Mouse (Mus musculus) layer of hippocampus, adult 2 months (tissue): Measurements from ENCODE around the gene Dnaic2. TPM values are rescaled to one million over a fixed set of nuclear protein-coding genes. Genes with fewer than 3 reads are reported as not detected.
A peak's percentile ranks its signal among the peaks of the same experiment; 100 is the strongest.

ENCODE experiments used
- DNase-seq, 2 experiments: peaks; one replicate each; pipeline ENCODE4 v3.0.0; 2022; ENCODE audit warnings: low spot score in 2 of 2
- H3K27ac ChIP-seq: fragments of 200-600 bp; 2 replicates; pipeline ENCODE4 v1.8.1; 2022
- H3K4me3 ChIP-seq: fragments of 200-600 bp; 2 replicates; pipeline ENCODE4 v1.8.1; 2022; ENCODE audit warnings: mild to moderate bottlenecking
- CTCF ChIP-seq: fragments of 200-600 bp; conservative IDR thresholded peaks from 2 replicates; pipeline ENCODE4 v1.8.1; 2022; ENCODE audit warnings: antibody characterized with exemption, mild to moderate bottlenecking, moderate library complexity
- long read RNA-seq, 2 experiments: library from polyadenylated mRNA; stranded (forward); transcript quantifications; one replicate each; pipeline ENCODE4 v2.0.0; 2021; ENCODE audit warnings: borderline mapping rate in 2 of 2
- total RNA-seq, 2 experiments: library from RNA; stranded (reverse); gene quantifications; 2 replicates each; pipeline ENCODE4 v1.2.3; 2021

The Dnaic2 gene
- total RNA-seq = 1 to 10 TPM; 1.4 to 1.5 TPM
- long read RNA-seq, experiment 1, partial matches to known transcripts = 1 of 2 reads
- long read RNA-seq, experiment 1, other reads (novel, unspliced or antisense) = 1 of 2 reads
- long read RNA-seq, experiment 2, partial matches to known transcripts = 1 of 2 reads
- long read RNA-seq, experiment 2, other reads (novel, unspliced or antisense) = 1 of 2 reads

DNA sequence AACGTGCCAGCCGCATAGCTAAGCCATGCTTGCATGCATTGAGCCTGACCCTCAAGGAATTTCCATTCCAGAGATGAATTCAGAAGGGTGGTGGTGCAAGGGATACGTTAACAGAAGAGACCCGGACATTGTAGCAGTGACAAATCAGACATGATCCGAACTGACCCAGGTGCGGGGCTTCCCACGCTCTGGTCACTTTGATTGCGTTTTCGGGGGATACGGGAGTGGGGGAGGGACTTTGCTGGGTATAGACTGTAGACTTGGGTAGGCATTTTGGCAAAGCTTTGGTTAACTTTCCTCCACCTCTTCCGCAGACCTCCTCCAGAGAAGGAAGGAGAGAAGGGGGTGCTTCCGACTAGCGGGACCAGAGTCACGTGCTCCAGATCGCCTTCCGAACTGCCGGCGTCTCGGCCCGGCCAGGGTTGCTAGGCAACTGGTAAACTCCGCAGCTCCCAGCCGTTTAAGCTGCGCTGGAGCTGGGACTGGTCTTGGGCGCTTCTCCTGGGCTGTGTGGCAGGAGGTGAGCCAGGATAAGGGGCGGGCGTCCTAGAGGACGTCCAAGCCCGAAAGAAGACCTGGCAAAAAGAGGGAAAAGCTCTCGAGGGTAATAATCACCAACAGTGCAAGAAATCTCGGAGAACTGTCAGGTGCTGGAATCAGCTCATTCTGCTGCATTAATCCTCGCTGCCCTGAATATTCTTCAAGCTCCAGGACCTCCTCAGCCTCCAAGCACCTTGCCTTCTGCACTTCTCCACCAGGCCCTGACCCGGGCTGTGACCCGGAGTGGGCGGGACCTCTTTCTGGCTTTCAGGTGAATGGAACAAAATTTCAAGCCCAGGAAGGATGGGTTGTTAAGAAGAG is at the start of gene Dnaic2:
Gene Dnaic2 (plus strand): TSS at position 444 of the 861 bp plus-strand sequence.
- no peak for TF ChIP-seq CTCF
- peak; percentile 54 to 73 for DNase-seq
- peak within 1 kb of the TSS; percentile 54 for H3K4me3 ChIP-seq
- H3K27ac ChIP-seq = no peak within 1 kb of the TSS

- TF ChIP-seq CTCF = no peak
- no peak for DNase-seq
- H3K4me3 ChIP-seq = no peak overlapping the region
- H3K27ac ChIP-seq = peak overlapping the region; percentile 6; the same call in 1 of the 2 replicates
Measured at GRCm38 (mm10) chr11:114679582-114679981, 47.6 kb upstream of the Dnaic2 start.

- H3K4me3 ChIP-seq = no peak overlapping the region
- DNase-seq = no peak
Measured at GRCm38 (mm10) chr11:114680291-114680690, 46.9 kb upstream of the Dnaic2 start.

DNA sequence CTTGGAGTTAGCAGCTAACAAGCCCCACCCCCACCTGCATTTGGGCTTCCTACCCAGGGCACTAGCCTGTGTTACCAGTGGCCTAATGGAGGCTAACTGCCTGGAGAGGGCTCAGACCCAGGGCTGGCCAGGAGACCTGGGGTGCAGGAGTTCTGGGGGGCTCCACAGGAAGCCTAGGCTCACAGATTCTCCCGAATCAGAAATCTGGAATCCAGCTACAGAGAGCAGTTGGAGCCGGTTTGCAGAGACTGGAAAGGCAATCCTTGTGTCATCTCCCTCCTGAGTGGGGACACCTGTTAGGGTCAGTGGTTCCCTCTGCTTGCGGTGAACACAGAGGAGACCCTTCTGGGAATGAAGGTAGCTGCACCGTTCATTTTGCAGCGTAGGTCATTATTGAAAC is 46.2 kb upstream of the Dnaic2 start:
- Histone ChIP-seq H3K4me3 (no peak overlapping the region), H3K27ac (no peak overlapping the region)
- TF ChIP-seq CTCF = no peak
- DNase-seq = no peak

More at GRCm38 (mm10) chr11:114680291-114680690, 46.9 kb upstream of the Dnaic2 start:
- peak overlapping the region; percentile 6; the same call in 1 of the 2 replicates for H3K27ac ChIP-seq
- no peak for TF ChIP-seq CTCF

- no peak for TF ChIP-seq CTCF
- H3K27ac ChIP-seq = no peak overlapping the region
- no peak for DNase-seq
Measured at GRCm38 (mm10) chr11:114682321-114682900, 44.8 kb upstream of the Dnaic2 start.

GRCm38 (mm10) chr11:114683029-114683721 is 44.0 kb upstream of the Dnaic2 start:
- TF ChIP-seq CTCF = no peak
- DNase-seq = no peak
- no peak overlapping the region for H3K27ac ChIP-seq
- H3K4me3 ChIP-seq = no peak overlapping the region

More at GRCm38 (mm10) chr11:114682321-114682900, 44.8 kb upstream of the Dnaic2 start:
- no peak overlapping the region for H3K4me3 ChIP-seq

DNA sequence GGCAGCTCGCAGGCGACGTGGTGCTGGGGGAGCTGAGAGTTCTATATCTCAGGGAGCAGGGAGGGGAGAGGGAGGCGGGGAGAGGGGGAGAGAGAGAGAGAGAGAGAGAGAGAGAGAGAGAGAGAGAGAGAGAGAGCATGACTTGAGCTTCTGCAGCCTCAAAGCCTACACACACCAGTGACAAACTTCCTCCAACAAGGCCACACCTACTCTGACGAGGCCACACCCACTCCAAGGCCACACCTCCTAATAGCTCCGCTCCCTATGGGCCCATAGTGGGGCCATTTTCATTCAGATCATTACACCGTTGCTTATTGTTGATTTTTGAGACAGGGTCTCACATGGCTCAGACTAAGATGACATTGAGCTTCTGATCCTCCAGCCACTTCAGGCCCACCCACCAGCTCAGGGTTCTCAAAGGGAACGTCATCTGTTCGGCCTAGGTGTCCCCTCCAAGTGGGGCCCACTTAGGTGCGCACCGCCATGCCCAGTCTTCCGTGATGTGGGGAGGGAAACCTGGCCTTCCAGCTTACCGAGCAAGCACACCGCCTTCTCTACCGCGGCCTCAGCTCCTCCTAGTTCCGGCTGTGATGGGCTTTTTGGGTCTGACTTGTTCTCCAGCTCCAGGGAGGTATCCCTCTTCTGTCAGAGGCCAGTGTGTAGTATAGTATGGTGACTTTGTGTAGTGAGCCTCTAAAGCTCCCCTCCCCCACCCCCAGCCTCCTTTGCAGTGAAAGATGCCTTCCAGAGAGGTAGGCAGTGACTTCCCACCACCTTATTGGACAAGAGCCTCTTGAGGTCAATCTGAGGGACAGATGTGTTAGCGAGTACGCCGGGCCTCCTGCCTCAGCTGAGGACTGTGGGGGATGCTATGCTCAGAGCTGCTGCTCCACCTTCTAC is 43.2 kb upstream of the Dnaic2 start:
- Histone ChIP-seq H3K27ac (no peak overlapping the region), H3K4me3 (no peak overlapping the region)
- no peak for TF ChIP-seq CTCF
- DNase-seq = no peak

DNA sequence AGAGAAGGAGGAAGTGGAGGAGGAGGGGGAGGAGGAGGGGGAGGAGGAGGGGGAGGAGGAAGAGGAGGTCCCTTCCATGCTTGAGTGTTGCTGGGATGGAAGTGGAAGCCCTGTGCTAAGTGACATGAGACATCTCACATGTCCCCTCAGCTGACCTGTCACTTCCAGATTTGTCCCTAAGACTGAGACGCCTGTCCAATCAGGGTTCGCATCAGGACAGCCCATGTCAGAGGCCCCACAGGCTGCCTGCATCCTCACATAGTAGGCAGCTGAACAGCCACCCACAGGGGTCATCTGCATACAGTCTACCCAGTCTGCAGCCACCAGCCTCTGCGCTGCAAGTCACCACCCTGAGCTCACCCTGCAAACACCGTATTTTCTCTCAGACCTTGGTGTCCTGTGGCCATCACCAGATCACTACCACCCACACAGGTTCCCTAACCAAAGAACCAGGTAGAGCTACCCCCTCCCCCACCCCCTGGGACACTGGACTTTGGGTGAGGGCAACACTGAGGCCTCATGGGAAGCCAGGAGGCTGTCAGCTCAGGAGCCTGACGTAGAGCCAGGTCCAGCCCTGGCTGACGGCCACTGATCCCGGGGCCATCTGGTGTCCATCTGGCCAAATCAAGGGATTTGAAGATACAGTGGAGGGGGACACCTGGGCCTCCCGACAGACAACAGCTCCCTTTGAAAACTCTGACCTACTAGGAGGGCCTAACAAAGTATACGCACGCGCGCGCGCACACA is 42.4 kb upstream of the Dnaic2 start:
- no peak for TF ChIP-seq CTCF

DNA sequence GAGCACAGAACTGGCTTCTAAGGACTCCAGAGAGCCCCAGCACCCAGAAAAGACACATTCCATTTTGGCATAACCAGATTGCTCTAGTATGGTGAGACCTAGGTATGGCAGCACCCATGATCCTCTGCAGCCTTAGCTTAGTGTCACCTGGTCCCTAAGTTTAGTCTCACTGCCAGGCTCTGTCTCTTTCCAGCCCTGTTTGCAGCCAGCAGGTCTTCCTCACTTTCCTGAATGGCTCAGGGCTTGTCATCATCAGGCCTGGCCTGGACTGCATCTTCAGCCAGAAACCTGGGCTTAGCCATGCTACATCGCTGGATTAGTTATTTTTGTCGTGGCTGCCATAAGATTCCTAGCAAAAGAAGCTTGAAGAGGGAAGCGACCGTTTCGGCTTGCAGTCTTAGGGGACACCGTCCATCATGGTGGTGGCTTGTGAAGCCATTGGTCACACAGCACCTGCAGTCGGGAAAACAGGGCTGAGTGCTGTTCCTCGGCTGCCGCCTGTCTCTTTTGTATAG is 41.6 kb upstream of the Dnaic2 start:
- DNase-seq = no peak
- H3K4me3 ChIP-seq = no peak overlapping the region
- no peak overlapping the region for H3K27ac ChIP-seq
- no peak for TF ChIP-seq CTCF

More for the DNA sequence above, 42.4 kb upstream of the Dnaic2 start:
- DNase-seq = no peak
- Histone ChIP-seq H3K4me3 (no peak overlapping the region), H3K27ac (no peak overlapping the region)

DNA sequence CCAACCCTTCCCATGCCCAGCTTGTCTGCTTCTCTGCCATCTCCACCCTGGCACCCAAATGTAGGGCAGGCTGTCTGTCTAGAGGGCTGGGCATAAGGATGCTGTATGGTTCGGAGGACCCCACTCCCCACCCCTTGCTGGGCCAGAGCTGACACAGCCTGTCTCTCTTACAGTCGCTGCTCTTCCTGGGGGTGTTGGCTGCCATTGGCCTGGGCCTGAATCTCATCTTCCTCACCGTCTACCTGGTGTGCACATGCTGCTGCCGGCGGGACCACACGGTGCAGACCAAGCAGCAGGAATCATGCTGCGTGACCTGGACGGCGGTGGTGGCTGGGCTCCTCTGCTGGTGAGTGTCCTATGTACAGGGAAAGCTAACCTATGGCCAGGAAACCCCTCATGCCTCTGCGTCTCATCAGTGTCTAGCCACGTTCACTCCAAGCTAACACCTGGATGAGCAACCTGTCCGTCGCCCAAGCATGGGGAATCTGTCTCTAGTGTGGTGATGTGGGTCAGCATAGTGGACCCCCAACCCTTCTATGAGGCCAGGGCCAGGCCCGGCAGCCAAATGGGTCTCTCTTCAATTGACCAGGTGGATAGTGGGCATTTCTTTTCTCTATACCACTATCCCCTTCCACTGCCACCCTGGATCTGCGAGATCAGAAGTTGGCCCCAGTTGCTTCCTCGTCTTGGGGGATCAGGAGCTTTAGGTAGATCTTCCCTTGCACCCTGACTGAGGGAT is 40.8 kb upstream of the Dnaic2 start:
- no peak overlapping the region for H3K27ac ChIP-seq
- TF ChIP-seq CTCF = no peak
- H3K4me3 ChIP-seq = no peak overlapping the region
- no peak for DNase-seq
